Mouse (Mus musculus): Measurements from ENCODE around the gene Satb1. TPM values are rescaled to one million over a fixed set of nuclear protein-coding genes. Genes with fewer than 3 reads are reported as not detected.

Satb1 gene
- polyA plus RNA-seq, 1 experiment = 24.1 TPM

GRCm38 (mm10) chr17:51724486-51724885 is 108.6 kb downstream of the Satb1 start:
- no peak overlapping the region for H3K4me3 ChIP-seq (replicated peaks; ENCODE audit: insufficient read depth, low read depth, low read length)
- no peaks in the 10 kb centered on the region for H3K27me3 ChIP-seq (ENCODE audit: control insufficient read depth, insufficient read depth, low read length)
- WGBS = 15% methylated on average over 2 of the region's 2 CpGs

GRCm38 (mm10) chr17:51695711-51696110 is 137.4 kb downstream of the Satb1 start:
- Histone ChIP-seq H3K27me3 (ENCODE audit: control insufficient read depth, insufficient read depth, low read length) (no peaks in the 10 kb centered on the region), H3K4me1 (ENCODE audit: control insufficient read depth, insufficient read depth, low read length) (no peaks in the 10 kb centered on the region), H3K4me3 (replicated peaks; ENCODE audit: insufficient read depth, low read depth, low read length) (no peak overlapping the region), H3K27ac (ENCODE audit: insufficient read depth, low read length) (no peak overlapping the region)
- WGBS = 46% methylated on average over 6 of the region's 6 CpGs
- no peak for DNase-seq
- TF ChIP-seq POLR2A (IDR thresholded peaks at IDR 0.05; ENCODE audit: borderline replicate concordance, insufficient read depth, low read length) = no peak
- TF ChIP-seq CTCF (IDR thresholded peaks at IDR 0.05; ENCODE audit: borderline replicate concordance, insufficient read depth, low read depth, low read length) = no peak

More at GRCm38 (mm10) chr17:51724486-51724885, 108.6 kb downstream of the Satb1 start:
- Histone ChIP-seq H3K4me1 (ENCODE audit: control insufficient read depth, insufficient read depth, low read length) (no peaks in the 10 kb centered on the region), H3K27ac (ENCODE audit: insufficient read depth, low read length) (no peak overlapping the region)
- no peak for DNase-seq
- TF ChIP-seq POLR2A (IDR thresholded peaks at IDR 0.05; ENCODE audit: borderline replicate concordance, insufficient read depth, low read length) (no peak), CTCF (IDR thresholded peaks at IDR 0.05; ENCODE audit: borderline replicate concordance, insufficient read depth, low read depth, low read length) (no peak)

GRCm38 (mm10) chr17:51695271-51695670 is 137.8 kb downstream of the Satb1 start:
- no peak for DNase-seq
- H3K27ac ChIP-seq (ENCODE audit: insufficient read depth, low read length) = no peak overlapping the region
- no peaks in the 10 kb centered on the region for H3K27me3 ChIP-seq (ENCODE audit: control insufficient read depth, insufficient read depth, low read length)
- TF ChIP-seq CTCF (IDR thresholded peaks at IDR 0.05; ENCODE audit: borderline replicate concordance, insufficient read depth, low read depth, low read length) (no peak), POLR2A (IDR thresholded peaks at IDR 0.05; ENCODE audit: borderline replicate concordance, insufficient read depth, low read length) (no peak)
- no peaks in the 10 kb centered on the region for H3K4me1 ChIP-seq (ENCODE audit: control insufficient read depth, insufficient read depth, low read length)
- no peak overlapping the region for H3K4me3 ChIP-seq (replicated peaks; ENCODE audit: insufficient read depth, low read depth, low read length)
- WGBS = 59% methylated on average over 2 of the region's 2 CpGs

GRCm38 (mm10) chr17:51690526-51690925 is 142.6 kb downstream of the Satb1 start:
- no peak overlapping the region for H3K27ac ChIP-seq (ENCODE audit: insufficient read depth, low read length)
- TF ChIP-seq CTCF (IDR thresholded peaks at IDR 0.05; ENCODE audit: borderline replicate concordance, insufficient read depth, low read depth, low read length) = no peak
- no peak for TF ChIP-seq POLR2A (IDR thresholded peaks at IDR 0.05; ENCODE audit: borderline replicate concordance, insufficient read depth, low read length)
- no peak for DNase-seq
- no peaks in the 10 kb centered on the region for H3K27me3 ChIP-seq (ENCODE audit: control insufficient read depth, insufficient read depth, low read length)
- H3K4me3 ChIP-seq (replicated peaks; ENCODE audit: insufficient read depth, low read depth, low read length) = no peak overlapping the region
- no peaks in the 10 kb centered on the region for H3K4me1 ChIP-seq (ENCODE audit: control insufficient read depth, insufficient read depth, low read length)
- 94% methylated on average over 2 of the region's 2 CpGs for WGBS

- WGBS = 88% methylated on average over 4 of the region's 4 CpGs
- Histone ChIP-seq H3K27me3 (ENCODE audit: control insufficient read depth, insufficient read depth, low read length) (no peaks in the 10 kb centered on the region), H3K4me1 (ENCODE audit: control insufficient read depth, insufficient read depth, low read length) (no peaks in the 10 kb centered on the region), H3K27ac (ENCODE audit: insufficient read depth, low read length) (no peak overlapping the region), H3K4me3 (replicated peaks; ENCODE audit: insufficient read depth, low read depth, low read length) (no peak overlapping the region)
- TF ChIP-seq POLR2A (IDR thresholded peaks at IDR 0.05; ENCODE audit: borderline replicate concordance, insufficient read depth, low read length) = no peak
- no peak for TF ChIP-seq CTCF (IDR thresholded peaks at IDR 0.05; ENCODE audit: borderline replicate concordance, insufficient read depth, low read depth, low read length)
- no peak for DNase-seq
Observed at GRCm38 (mm10) chr17:51687226-51687625, 145.9 kb downstream of the Satb1 start.

Data from cerebellum, adult 2 months (tissue).